Mouse (Mus musculus) kidney, postnatal 25 days (tissue): ENCODE data around the gene Gm10644.

Experiments used
- DNase-seq, 2 experiments: peaks; one replicate each; pipeline ENCODE4 v3.0.0; 2021; ENCODE audit warnings: mixed read lengths in 2 of 2

Gm10644 gene

DNA sequence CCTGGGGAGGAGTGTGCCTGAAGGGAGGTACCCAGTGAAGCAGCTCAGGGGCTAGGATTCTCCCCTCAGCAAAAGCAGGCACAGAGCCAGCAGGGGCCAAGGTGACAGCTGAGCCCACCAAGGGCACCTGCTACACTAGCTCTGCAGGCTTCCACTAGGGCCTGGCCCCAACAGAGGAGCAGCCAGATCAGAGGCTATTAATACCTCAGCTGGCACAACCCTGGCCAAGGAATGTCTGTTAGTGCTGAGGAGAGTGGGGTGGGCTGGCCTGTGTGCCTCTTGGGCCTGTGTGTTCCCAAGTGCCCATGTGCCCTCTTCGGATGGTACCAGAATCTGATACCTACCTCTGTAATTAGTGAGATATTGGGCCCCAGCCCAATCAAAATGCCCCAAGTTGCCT, 25.2 kb upstream of the Gm10644 start:
- peak in 1 of 2 experiments; percentile 36 for DNase-seq

GRCm38 (mm10) chr8:83978200-83978599, 23.2 kb upstream of the Gm10644 start:
- DNase-seq = peak in 1 of 2 experiments; percentile 29

DNA sequence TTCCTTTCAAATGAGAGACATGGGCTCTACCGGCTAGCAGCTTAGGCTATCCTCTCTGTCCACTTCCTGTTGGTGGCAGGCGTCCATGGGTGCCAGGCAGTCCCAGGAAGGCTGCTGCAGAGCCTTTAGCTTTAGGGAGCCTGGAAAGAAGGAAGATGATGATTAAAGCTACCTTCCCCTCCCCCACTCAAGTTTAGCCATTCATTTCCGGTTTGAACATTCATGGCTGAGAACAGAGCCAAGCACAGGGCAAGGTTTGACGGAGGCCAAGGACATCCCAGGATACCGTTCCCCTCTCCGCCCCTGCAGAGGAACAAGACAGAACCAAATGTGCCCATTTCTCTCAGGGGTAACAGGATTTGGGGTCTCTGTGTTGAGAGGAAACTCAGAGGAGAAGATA, 22.6 kb upstream of the Gm10644 start:
- DNase-seq = peak; percentile 36 to 55

- peak in 1 of 2 experiments; percentile 33 for DNase-seq
These were observed 21.9 kb upstream of the Gm10644 start for GRCm38 (mm10) chr8:83976779-83977350.

DNA sequence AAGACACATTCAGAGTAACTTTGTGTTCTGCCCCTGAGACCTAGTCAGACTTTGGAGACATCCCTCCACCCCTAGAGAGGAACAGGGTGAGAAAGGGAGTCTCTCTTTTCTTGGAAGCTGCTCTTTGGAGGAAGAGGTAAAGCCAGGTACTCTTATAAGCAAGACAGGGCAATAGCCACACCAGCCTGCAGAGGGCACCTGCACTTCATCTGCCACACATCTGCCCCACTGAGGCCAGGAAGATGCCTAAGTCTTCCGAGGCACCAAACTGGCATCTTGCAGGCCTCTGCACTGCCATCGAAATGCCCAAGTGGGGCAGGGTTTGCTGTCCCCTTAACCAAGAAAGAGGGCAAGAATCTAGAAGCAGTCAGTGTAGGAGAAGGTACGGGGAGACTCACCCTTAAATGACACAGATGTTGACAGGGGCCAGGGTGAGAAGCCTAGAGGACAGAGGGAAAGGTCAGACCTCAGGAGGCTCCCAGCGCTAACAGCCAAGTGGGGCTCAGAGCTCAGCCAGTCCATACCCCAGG, 21.2 kb upstream of the Gm10644 start:
- peak; percentile 50 to 55 for DNase-seq

DNA sequence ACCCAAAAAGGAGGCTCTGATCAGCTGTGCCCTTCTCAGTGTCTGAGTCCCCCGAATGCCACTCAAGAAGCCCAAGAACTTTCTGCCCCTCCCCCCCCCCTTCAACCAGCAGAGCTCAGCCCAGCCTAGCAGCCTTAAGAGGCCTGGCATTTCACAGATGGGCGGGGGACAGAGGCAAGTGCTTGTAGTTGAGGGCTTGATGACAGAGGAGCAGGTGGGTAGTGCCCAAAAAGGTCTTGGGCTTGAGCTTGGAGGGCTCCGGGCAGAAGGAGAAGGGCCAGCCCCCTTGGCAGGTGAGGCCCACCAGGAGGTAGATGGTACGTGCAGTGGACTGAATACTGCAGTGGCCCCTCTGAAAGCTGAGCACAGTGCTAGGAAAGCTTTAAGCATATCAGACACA, 19.5 kb upstream of the Gm10644 start:
- peak in 1 of 2 experiments; percentile 33 for DNase-seq

DNA sequence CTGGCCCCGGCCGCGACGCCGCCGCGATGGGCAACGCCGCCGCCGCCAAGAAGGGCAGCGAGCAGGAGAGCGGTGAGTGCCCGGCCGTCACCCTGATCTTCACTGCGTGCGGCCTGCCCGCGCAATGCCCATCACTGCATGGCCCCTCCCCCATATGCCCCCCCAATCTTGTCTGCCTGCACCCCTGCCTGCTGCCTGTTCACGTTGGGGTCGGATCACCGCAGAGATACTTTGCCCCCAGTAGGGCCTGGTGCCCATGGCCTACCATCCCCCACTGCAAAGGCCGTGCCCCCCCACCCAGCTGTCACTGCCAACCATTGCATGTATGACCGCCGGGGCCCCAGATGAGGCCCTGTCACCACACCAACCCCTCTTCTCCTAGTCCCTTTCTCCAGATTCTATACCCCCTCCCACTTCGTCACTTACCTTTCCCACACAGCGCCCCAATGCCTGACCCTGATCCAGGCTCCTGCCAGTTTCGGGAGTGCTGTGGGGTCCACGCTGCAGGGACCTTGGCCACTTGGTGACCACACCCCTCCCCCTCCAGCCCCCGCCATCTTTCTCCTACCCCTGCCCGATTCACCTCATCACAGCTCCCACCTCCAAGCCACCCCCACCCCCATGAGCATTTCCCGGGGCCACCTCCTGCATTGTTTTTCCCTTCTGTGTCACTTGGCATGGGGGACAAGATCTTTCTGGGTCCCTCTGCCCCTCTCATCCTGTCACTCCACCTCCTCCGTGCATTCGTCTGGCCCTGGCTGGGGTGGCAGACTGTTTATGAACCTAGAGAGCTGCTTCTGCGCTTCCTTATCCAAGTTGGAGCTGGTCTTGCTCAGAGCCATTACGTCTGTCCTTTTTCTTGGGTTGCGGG, 18.4 kb upstream of the Gm10644 start:
- peak; percentile 16 to 62 for DNase-seq

GRCm38 (mm10) chr8:83972150-83973120, 17.4 kb upstream of the Gm10644 start, which contains the start of gene Prkaca:
Gene Prkaca, plus strand, starts transcription at chr8:83972993.
- peak; percentile 97 to 100 for DNase-seq

DNA sequence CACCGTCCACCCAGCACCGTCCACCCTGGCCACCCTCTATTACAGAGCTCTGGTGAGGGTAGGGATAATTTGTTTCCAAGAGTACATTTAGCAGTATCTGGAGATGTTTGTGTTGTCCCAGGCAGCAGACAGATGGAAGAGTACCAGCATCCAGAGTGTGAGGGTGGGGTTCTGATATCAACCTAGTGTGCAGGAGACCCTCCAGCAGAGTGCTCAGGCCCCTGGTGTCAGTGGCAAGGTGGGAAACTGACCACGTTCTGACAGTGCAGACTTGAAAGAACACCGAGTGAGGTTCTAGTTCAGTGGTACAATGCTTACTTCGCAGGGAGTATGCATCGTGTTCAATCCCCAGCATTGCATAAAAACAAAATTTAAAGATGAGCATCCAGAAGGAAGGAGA, 16.7 kb upstream of the Gm10644 start:
- peak in 1 of 2 experiments; percentile 32 for DNase-seq

DNA sequence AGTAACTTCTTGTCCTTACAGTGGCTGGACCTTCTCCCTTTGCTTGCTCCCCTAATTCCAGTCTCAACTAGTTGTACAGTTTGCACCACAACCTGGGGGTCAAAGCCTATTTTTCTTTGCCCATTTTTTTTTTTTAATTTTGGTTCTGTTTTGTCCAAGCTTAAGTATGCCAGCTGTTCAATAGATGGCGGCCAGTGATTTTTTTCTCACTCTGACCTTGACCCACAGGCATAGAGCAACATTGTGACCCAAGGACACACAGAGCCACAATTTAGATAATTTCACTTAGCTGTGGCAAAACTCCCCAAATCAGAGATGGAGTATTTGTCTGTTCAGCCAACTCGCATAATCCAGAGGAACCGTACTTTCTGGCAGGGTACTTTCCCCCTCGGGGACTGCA, 16.1 kb upstream of the Gm10644 start:
- DNase-seq = no peak

- no peak for DNase-seq
These were observed 12.7 kb upstream of the Gm10644 start for GRCm38 (mm10) chr8:83967701-83968100.

DNA sequence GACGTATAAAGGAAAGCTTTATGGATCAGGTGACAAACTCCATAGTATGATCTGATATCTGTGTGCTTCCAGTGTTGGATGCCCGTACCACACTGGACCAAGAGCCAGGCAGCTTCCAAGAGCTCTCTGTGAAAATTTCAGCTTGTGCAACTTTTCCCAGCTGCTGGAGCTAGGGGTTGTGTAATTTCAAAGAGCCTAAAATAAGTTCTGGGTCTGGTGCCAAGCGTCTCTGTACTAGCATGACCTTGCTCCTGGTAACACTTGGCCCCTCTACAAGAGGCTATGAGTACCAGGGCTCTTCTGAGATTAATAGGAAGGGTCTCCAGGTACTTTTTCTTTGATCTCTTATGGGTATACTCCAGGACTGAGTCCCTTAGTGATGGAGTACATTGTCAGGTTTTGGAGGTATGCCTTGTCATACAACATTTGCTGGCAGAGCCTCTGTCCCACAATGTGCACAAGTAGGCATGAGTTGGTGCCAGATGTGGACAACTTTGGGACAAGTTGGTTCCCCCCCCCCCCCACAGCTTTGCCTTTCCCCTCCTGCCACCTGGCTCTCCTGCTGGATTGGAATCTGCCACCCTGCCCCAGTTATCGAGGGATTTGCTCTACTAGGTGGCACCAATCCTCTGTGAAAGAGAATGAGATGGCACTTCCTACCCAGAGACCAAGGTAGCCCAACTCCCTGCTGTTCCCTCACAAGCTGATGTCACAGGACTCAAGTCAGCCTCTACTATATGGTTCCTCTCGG, 9.2 kb upstream of the Gm10644 start:
- peak; percentile 12 to 38 for DNase-seq

- no peak for DNase-seq
These were observed 1.8 kb upstream of the Gm10644 start for GRCm38 (mm10) chr8:83956789-83957188.

- DNase-seq = no peak
These were observed 883 bp upstream of the Gm10644 start for GRCm38 (mm10) chr8:83955958-83956218.

- peak in 1 of 2 experiments; percentile 42 for DNase-seq
These were observed 278 bp downstream of the Gm10644 start for GRCm38 (mm10) chr8:83954749-83955105.

DNA sequence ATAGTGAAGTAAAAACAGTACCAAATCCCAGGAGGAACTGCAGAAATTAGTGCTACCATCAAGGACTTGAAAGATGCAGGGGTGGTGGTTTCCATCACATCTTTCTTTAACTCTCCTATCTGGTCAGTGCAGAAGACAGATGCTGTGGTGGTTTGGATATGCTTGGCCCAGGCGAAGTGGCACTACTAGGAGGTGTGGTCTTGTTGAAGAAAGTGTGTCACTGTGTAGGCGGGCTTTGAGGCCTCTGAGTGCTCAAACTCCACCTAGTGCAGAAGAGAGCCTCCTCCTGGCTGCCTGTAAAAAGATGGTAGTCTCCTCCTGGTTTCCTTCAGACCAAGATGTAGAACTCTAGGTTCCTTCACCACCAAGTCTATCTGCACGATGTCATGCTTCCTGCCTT, 9.5 kb downstream of the Gm10644 start:
- no peak for DNase-seq

DNA sequence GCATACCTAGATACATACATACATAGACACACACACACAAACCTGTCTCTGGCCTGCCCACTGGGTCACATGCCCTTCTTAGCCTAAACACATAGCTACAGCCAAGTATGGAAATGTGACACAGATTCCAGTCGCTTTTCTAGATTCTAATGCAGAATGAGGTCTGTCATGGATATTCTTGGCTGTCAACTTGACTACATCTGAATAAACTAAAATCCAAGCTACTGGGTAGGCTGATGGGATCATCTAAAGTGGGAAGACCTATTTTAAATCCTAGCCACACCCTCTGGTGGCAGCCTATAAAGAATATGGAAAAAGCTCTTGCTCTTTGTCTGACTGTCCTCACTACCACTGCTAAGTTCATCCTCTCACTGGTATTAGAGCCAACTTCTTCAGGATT, 12.6 kb downstream of the Gm10644 start:
- no peak for DNase-seq

GRCm38 (mm10) chr8:83941066-83941677, 13.8 kb downstream of the Gm10644 start:
- no peak for DNase-seq

DNA sequence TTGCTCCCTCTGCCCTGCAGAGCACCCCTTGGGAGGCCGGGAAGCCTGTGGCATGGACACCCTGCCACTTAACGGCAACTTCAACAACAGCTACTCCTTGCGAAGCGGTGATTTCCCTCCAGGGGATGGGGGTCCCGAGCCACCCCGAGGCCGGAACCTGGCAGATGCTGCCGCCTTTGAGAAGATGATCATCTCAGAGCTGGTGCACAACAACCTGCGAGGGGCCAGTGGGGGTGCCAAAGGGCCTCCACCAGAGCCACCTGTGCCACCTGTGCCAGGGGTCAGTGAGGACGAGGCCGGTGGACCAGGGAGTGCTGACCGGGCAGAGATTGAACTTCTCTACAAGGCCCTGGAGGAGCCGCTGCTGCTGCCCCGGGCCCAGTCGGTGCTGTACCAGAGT, 16.7 kb downstream of the Gm10644 start:
- peak in 1 of 2 experiments; percentile 29 for DNase-seq

GRCm38 (mm10) chr8:83937645-83938044, 17.4 kb downstream of the Gm10644 start:
- DNase-seq = peak in 1 of 2 experiments; percentile 26

- no peak for DNase-seq
These were observed 19.6 kb downstream of the Gm10644 start for GRCm38 (mm10) chr8:83935435-83935834.

GRCm38 (mm10) chr8:83934994-83935393, 20.0 kb downstream of the Gm10644 start:
- DNase-seq = no peak
